Mouse (Mus musculus) testis, adult 2 months (tissue): Measurements from ENCODE around the gene Kdm5a.

Experiments
- CTCF ChIP-seq: fragments of 200-500 bp; IDR thresholded peaks from 2 replicates; pipeline ENCODE4 v1.5.1; 2012; ENCODE audit warnings: low read depth, mild to moderate bottlenecking, inconsistent platforms, low read length, moderate library complexity; ENCODE audit not compliant: control insufficient read depth, insufficient read depth, insufficient replicate concordance
- POLR2A ChIP-seq: fragments of 200-500 bp; IDR thresholded peaks from 2 replicates; pipeline ENCODE4 v1.6.1; 2012; ENCODE audit warnings: low read depth, mild to moderate bottlenecking, inconsistent platforms, low read length, moderate library complexity; ENCODE audit not compliant: control insufficient read depth

GRCm38 (mm10) chr6:120365051-120365450 is 1.1 kb downstream of the Kdm5a start:
- TF ChIP-seq CTCF (no peak), POLR2A (no peak)
